Mouse (Mus musculus) heart, adult 9 months (tissue): ENCODE results near the gene Cacnb3.

ENCODE experiments used
- DNase-seq, 2 experiments: peaks; one replicate each; pipeline ENCODE4 v3.0.0; 2022; ENCODE audit warnings: low spot score in 2 of 2

Gene Cacnb3

GRCm38 (mm10) chr15:98635291-98635841 is 4.7 kb downstream of the Cacnb3 start:
- no peak for DNase-seq

GRCm38 (mm10) chr15:98636517-98636916 is 5.9 kb downstream of the Cacnb3 start:
- no peak for DNase-seq

DNA sequence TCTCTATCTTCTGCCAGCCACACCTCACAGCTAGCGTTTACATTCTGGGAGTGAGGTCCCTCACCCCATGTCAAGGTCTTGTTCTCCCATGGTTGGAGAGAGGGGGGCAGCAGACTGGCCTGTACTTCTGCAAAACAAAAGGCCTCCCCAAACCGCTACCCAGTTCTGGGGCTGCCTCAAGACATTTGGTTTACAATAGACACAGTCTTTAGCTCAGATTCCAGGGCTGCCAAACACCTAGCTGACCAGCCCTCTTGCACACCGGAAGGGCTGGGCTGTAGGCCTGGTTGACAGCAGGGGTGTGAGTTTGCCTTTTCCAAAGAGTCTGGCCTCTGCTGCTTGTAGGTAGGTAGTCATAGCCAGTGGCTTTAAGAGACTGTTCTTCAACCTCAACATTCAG is 6.5 kb downstream of the Cacnb3 start:
- no peak for DNase-seq

GRCm38 (mm10) chr15:98640157-98640556 is 9.5 kb downstream of the Cacnb3 start:
- DNase-seq: no peak

- no peak for DNase-seq
Measured at GRCm38 (mm10) chr15:98644406-98644805, 13.8 kb downstream of the Cacnb3 start.

- no peak for DNase-seq
Measured at GRCm38 (mm10) chr15:98645057-98646026, 14.7 kb downstream of the Cacnb3 start.

- DNase-seq: no peak
Measured at GRCm38 (mm10) chr15:98646737-98647136, 16.1 kb downstream of the Cacnb3 start.

GRCm38 (mm10) chr15:98647308-98647707 is 16.7 kb downstream of the Cacnb3 start:
- no peak for DNase-seq

DNA sequence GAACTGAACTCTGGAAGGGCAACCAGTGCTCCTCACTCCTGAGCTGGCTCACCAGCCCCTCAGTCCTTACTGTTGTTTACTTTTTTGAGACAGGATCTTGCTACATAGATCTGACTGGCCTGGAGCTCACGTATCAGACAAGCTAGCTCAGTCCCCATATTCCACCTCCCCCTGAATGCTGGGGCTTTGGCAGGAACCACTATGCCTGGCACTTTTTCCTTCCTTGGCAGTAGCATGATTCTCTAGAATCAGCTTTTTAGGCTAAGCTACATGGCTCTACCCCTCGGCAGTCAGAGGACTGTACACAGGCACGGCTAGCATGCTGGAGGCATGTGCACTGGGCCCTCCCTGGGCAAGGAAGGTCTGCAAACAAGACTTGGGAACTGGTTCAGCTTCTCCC is 17.4 kb downstream of the Cacnb3 start:
- no peak for DNase-seq

GRCm38 (mm10) chr15:98651431-98651830 is 20.8 kb downstream of the Cacnb3 start:
- DNase-seq: no peak

GRCm38 (mm10) chr15:98652174-98652573 is 21.5 kb downstream of the Cacnb3 start:
- no peak for DNase-seq

GRCm38 (mm10) chr15:98656982-98657751 is 26.5 kb downstream of the Cacnb3 start:
- DNase-seq: no peak

- no peak for DNase-seq
Measured at GRCm38 (mm10) chr15:98662198-98662566, 31.5 kb downstream of the Cacnb3 start.

DNA sequence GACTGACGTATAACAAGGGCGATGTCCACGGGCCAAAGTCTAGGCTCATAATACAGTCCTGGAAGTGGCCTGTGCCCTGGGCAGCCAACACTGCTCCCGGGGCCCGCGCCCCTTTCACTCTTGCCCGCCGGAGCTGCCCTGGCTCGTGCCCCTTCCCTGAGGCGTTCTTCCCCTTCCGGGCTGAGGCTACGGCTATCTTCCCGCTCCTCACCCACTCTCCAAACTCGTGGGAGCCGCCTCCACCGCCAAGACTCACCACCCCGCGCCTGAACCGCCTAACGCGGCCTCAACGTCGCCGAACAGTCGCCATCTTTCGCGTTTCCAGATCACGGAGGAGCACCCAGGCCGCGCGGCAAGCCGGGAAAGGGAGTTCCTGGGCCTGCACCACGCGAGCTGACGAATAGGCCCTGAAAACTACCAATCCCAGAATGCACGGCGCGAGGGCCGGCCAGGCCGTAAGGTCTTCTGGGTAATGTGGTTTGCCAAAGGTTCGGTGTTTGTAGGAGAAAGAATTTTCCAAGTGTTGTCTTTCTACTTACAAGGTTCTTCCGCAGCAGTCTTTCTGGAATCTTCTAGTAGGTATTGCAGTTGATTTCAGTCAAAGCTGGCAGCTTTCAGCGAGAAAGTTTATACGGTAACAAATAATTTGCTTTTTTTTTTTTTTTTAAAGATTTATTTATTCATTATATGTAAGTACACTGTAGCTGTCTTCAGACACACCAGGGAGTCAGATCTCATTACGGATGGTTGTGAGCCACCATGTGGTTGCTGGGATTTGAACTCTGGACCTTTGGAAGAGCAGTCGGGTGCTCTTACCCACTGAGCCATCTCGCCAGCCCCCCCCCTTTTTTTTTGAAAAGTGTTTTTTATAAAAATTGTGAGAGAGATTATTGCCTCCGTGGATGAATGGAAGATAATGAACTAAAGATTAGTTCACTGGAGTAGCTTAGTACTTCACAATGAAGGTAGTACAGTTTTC is 32.2 kb downstream of the Cacnb3 start, which contains the start of gene Ddx23:
TSS of gene Ddx23 (minus strand) at position 328 of the 979 bp plus-strand sequence.
- DNase-seq: peak; percentile 94 to 95

DNA sequence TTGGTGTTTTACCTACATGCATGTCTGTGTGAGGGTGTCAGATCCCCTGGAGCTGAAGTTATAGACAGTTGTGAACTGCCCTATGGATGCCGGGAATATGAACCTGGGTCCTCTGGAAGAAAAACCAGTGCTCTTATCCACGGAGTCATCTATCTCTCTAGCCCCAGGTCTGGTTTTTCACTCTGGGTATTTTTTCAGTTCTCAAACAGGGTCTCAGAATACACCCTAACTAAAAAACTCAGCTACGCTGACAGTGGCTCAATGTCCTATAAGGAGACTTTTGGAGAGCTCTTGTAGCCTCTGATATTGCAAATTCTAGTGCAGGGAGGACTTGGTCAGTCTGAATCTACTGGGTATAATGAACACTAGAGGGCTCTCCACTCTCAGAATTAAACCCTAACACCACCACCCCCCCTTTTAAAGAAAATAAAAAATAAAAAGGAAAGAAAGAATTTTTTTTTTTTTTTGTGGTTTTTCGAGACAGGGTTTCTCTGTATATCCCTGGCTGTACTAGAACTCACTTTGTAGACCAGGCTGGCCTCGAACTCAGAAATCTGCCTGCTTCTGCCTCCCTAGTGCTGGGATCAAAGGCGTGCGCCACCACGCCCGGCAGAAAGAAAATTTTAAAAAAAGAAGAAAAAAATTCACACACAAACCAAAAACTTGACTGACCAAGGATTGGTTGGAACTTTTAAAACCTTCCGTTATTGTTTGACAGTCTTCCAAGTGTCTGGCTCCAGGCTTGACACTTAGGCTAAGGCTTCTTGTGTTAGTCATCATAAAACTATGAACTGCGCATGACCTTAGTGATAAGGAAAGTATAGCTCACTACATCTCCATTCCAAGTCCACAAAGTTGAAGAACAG is 33.6 kb downstream of the Cacnb3 start:
- DNase-seq: peak; percentile 14 to 19

DNA sequence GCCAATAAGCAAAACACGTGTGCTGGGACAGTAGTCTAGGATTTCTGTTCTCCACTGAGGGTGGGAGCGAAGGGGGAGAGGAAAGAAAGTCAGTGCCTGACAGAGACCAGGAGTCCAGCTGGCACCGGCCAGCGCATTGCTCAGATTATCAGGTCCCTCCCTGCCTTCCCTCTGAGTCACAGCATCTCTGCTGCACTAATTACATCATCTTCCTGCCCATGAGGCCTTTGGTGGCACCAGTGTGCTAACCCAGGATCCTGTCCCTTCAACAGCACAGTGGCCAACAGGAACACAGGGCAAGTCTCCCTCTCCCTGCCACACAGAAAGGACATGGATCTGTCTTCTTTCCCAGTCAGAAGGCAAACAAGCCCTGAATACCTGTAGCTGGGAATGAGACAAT is 42.0 kb downstream of the Cacnb3 start:
- DNase-seq: peak in 1 of 2 experiments; percentile 35

DNA sequence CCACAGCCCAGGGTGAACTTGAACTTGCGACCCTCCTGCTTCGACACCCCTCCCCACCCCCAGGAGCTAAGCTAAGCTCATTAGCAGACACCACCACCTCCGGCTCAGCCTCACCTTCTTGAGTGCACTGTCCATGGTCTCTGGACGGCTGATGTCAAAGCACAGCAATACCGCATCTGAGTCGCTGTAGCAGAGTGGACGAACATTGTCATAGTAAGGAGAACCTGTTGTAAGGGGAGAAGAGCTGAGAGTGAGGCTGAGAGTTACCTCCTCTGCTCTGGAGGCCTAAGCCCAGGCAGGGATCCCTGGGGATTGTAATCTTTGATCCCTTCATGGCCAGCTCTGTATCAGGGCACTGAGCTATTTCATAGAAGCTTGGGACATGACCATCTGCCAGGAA is 43.1 kb downstream of the Cacnb3 start:
- DNase-seq: no peak

- no peak for DNase-seq
Measured at GRCm38 (mm10) chr15:98674284-98674993, 43.8 kb downstream of the Cacnb3 start.

DNA sequence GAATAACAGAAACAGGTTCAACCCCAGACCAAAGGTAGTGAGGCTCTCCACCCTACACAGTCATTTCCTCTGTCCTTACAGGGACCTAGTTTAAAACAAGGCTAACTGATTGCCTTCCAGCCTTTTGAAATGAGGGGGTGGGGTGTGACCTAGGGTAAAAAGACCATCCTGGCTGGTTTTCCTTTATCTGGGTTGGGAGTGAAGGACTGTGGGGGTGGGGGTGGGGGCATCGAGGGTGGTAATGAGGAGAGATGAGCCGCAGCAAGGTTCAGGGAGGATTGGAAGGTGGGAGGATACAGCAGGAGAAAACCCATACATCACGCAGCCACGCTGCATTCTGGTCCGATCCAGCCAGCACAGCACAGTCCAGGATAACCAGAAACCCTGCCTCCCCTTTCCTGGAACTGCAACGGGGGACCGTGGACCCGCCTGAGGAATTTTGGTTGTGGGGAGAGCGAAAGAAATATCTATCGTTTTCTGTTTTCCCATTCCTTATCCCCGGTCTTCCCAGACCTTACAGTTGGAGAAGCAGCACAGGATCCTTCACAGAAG is 44.4 kb downstream of the Cacnb3 start:
- no peak for DNase-seq
